Mouse (Mus musculus) midbrain, postnatal 0 days (tissue): ENCODE measurements around the gene Lmcd1. TPM values are rescaled to one million over a fixed set of nuclear protein-coding genes. Genes with fewer than 3 reads are reported as not detected.

Experiments used
- ATAC-seq: fragments of 200-750 bp; cut with Nextera tagmentation; 2 replicates; pipeline ENCODE4 v1.8.0; 2017; ENCODE audit warnings: moderate number of reproducible peaks, mild to moderate bottlenecking, moderate TSS enrichment, moderate library complexity; ENCODE audit not compliant: low FRiP score
- DNase-seq: peaks from one replicate; pipeline ENCODE4 v3.0.0-alpha.2; 2015; ENCODE audit warnings: low spot score
- H3K27ac ChIP-seq: fragments of 300-500 bp; sonication (generic); 2 replicates; pipeline ENCODE4 v1.5.1; 2014; ENCODE audit warnings: low read depth, mild to moderate bottlenecking, low read length, mixed read lengths
- H3K27me3 ChIP-seq: fragments of 300-500 bp; sonication (generic); 2 replicates; pipeline ENCODE4 v1.6.1; 2014; ENCODE audit warnings: low read length, control low read depth, mixed read lengths; ENCODE audit not compliant: insufficient read depth
- H3K36me3 ChIP-seq: fragments of 300-500 bp; sonication (generic); 2 replicates; pipeline ENCODE4 v1.6.1; 2014; ENCODE audit warnings: low read length, control low read depth, mixed read lengths; ENCODE audit not compliant: insufficient read depth
- H3K4me1 ChIP-seq: fragments of 300-500 bp; sonication (generic); 2 replicates; pipeline ENCODE4 v1.6.1; 2014; ENCODE audit warnings: mild to moderate bottlenecking, control low read depth, antibody characterized with exemption, low read length, mixed read lengths; ENCODE audit not compliant: insufficient read depth
- H3K4me2 ChIP-seq: fragments of 300-500 bp; sonication (generic); 2 replicates; pipeline ENCODE4 v1.6.1; 2014; ENCODE audit warnings: low read depth, mild to moderate bottlenecking, low read length, mixed read lengths; ENCODE audit not compliant: poor library complexity, severe bottlenecking
- H3K4me3 ChIP-seq: fragments of 300-500 bp; sonication (generic); 2 replicates; pipeline ENCODE4 v1.5.1; 2014; ENCODE audit warnings: low read depth, mild to moderate bottlenecking, low read length, moderate library complexity
- H3K9ac ChIP-seq: fragments of 300-500 bp; sonication (generic); replicated peaks from 2 replicates; pipeline ENCODE4 v1.6.1; 2014; ENCODE audit warnings: mild to moderate bottlenecking, low read length, moderate library complexity, mixed read lengths; ENCODE audit not compliant: poor library complexity, severe bottlenecking
- H3K9me3 ChIP-seq: fragments of 300-500 bp; sonication (generic); 2 replicates; pipeline ENCODE4 v1.6.1; 2016; ENCODE audit warnings: low read length, control low read depth
- CTCF ChIP-seq: IDR thresholded peaks from 2 replicates; pipeline ENCODE4 v1.5.1; 2016; ENCODE audit warnings: antibody characterized with exemption, mild to moderate bottlenecking
- WGBS: fragments of 180-500 bp; shearing (Covaris S2); extraction: QIAGEN DNeasy Blood & Tissue Kit; methylation state at CpG from one replicate; pipeline ENCODE4 v1.1.7; 2014; 5-methylcytosine and 5-hydroxymethylcytosine counted together
- polyA plus RNA-seq: library from polyadenylated mRNA; unstranded; fragments of >200 nt; fragmentation: Nextera tagmentation; extraction: Ambion mirVana; gene quantifications from 2 replicates; pipeline ENCODE4 v1.2.1, GENCODE M21; 2015
- total RNA-seq: library from RNA; depleted of rRNA; stranded (reverse); fragments of >200 nt; gene quantifications from 2 replicates; pipeline ENCODE4 v1.2.3, GENCODE M21; 2014

The Lmcd1 gene
- total and polyA plus RNA-seq, 2 experiments from 2014 or later, result 6.3 to 9.5 TPM

DNA sequence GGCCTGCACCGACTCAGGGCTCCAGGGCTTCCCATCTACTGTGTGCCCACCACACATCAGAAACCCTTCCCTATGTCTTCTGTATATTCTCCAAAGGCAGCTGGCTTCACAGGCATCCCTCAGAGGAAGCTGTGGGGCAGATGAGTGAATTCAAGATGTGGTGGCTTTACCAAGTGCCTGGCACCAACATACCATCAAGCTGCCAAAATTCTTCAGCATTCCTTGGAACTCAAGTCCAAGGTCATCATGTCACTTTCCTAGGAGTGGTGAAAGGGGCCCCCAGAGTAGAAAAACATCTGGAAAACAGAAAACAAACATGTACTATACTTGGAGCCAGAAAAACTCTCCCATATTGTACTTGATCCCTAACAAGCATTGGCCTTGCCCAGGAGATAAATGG is 85.8 kb downstream of the Lmcd1 start:
- Histone ChIP-seq H3K27ac (no peak overlapping the region), H3K9ac (no peak overlapping the region), H3K36me3 (no peaks in the 10 kb centered on the region), H3K4me1 (no peaks in the 10 kb centered on the region), H3K4me2 (no peak overlapping the region), H3K4me3 (no peak overlapping the region), H3K9me3 (no peaks in the 10 kb centered on the region), H3K27me3 (peaks cover 4% of the 10 kb centered on the region; the same call in 1 of the 2 replicates)
- 96% methylated on average over 1 of the region's 1 CpGs for WGBS
- DNase-seq, result no peak
- no peak for TF ChIP-seq CTCF
- ATAC-seq, result no peak

DNA sequence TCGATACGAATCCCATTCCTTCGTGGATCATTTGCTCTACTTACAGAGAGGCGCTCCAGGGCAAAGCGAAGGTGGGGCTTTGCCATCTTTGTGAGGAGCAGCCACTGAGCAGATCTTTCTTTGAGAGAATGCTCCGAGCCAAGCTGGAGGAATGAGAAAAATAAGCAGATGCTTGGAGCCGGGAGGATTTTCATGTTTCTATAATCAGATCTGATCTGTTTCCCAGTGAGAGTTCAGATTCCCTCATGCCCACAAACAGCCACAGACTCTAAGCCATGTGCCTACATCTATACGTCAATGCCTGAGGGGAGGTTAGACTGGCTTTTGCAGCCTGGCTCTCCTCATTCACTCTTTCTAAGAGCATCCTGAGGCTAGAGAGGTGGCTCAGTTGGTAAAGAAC is 87.1 kb downstream of the Lmcd1 start:
- DNase-seq (no peak), ATAC-seq (no peak)
- Histone ChIP-seq H3K4me1 (no peaks in the 10 kb centered on the region), H3K4me2 (no peak overlapping the region), H3K27me3 (peaks cover 4% of the 10 kb centered on the region; the same call in 1 of the 2 replicates), H3K36me3 (no peaks in the 10 kb centered on the region), H3K9me3 (no peaks in the 10 kb centered on the region), H3K4me3 (no peak overlapping the region), H3K9ac (no peak overlapping the region), H3K27ac (no peak overlapping the region)
- WGBS, result 63% methylated on average over 8 of the region's 8 CpGs
- no peak for TF ChIP-seq CTCF

- Histone ChIP-seq H3K4me1 (no peaks in the 10 kb centered on the region), H3K4me3 (no peak overlapping the region), H3K27ac (no peak overlapping the region), H3K9me3 (no peaks in the 10 kb centered on the region), H3K27me3 (peaks cover 4% of the 10 kb centered on the region; the same call in 1 of the 2 replicates), H3K4me2 (no peak overlapping the region), H3K9ac (no peak overlapping the region), H3K36me3 (no peaks in the 10 kb centered on the region)
- ATAC-seq (peak; percentile 79), DNase-seq (peak; percentile 85)
- WGBS, result 42% methylated on average over 6 of the region's 6 CpGs
- peak; percentile 90 for TF ChIP-seq CTCF
These were observed 88.9 kb downstream of the Lmcd1 start for GRCm38 (mm10) chr6:112362349-112362958.

GRCm38 (mm10) chr6:112364581-112364980 is 91.0 kb downstream of the Lmcd1 start:
- H3K27ac ChIP-seq, result no peak overlapping the region
- DNase-seq (peak; percentile 84), ATAC-seq (no peak)
- no peak overlapping the region for H3K4me2 ChIP-seq
- no peaks in the 10 kb centered on the region for H3K36me3 ChIP-seq
- WGBS, result 50% methylated on average over 2 of the region's 2 CpGs
- H3K4me1 ChIP-seq, result no peaks in the 10 kb centered on the region
- no peaks in the 10 kb centered on the region for H3K9me3 ChIP-seq
- H3K4me3 ChIP-seq, result no peak overlapping the region
- no peak overlapping the region for H3K9ac ChIP-seq
- peaks cover 4% of the 10 kb centered on the region; the same call in 1 of the 2 replicates for H3K27me3 ChIP-seq
- TF ChIP-seq CTCF, result peak; percentile 73

- TF ChIP-seq CTCF, result no peak
These were observed 91.7 kb downstream of the Lmcd1 start for GRCm38 (mm10) chr6:112365294-112365693.

DNA sequence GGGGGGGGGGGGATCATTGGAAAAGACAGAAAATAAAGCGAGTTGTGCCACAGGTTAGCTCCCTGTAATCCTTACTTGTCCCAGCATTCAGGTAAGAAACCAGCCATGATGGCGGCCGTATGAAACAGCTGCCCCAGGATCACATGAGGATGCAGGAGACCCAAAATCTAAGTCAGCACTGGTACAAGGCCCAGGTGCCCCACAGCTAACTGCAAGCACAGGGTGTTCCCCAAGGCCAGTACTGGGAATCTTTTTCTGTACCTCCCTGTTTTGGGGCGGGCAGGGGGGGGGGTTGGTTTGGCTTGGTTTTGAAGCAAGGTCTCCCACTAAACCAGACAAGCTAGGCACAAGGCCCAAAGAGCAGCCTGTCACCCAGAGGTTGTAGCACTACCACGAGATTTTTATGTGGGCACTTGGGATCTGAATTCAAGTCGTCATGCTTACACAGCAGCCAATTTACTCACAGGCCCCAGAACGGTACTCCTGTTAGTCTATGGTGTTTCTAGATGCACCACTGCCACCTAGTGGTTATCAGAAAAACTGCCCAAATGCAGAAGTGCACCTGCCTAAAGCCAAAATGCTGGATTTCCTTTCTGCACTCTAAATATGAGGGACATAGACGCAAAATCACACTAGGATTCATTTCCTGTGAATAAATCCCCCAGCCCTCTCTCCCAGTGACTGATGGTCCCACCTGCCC is 100.5 kb downstream of the Lmcd1 start:
- peak; percentile 80 for DNase-seq
- H3K9ac ChIP-seq, result no peak overlapping the region
- TF ChIP-seq CTCF, result peak; percentile 88
- no peaks in the 10 kb centered on the region for H3K4me1 ChIP-seq
- no peaks in the 10 kb centered on the region for H3K36me3 ChIP-seq
- 42% methylated on average over 8 of the region's 8 CpGs for WGBS
- no peaks in the 10 kb centered on the region for H3K27me3 ChIP-seq
- no peak for ATAC-seq
- H3K4me3 ChIP-seq, result no peak overlapping the region
- no peak overlapping the region for H3K4me2 ChIP-seq
- no peaks in the 10 kb centered on the region for H3K9me3 ChIP-seq
- no peak overlapping the region for H3K27ac ChIP-seq

More at GRCm38 (mm10) chr6:112365294-112365693, 91.7 kb downstream of the Lmcd1 start:
- DNase-seq (no peak), ATAC-seq (no peak)
- H3K4me2 ChIP-seq, result no peak overlapping the region
- H3K9me3 ChIP-seq, result no peaks in the 10 kb centered on the region
- WGBS, result 73% methylated on average over 10 of the region's 10 CpGs
- no peak overlapping the region for H3K27ac ChIP-seq
- no peak overlapping the region for H3K9ac ChIP-seq
- H3K27me3 ChIP-seq, result peaks cover 4% of the 10 kb centered on the region; the same call in 1 of the 2 replicates
- H3K36me3 ChIP-seq, result no peaks in the 10 kb centered on the region
- H3K4me1 ChIP-seq, result no peaks in the 10 kb centered on the region
- no peak overlapping the region for H3K4me3 ChIP-seq
